Mouse (Mus musculus) inflammation-experienced regulatory T-cells, adult 6 months (primary cell): Measurements from ENCODE around the gene Capzb. TPM values are rescaled to one million over a fixed set of nuclear protein-coding genes. Genes with fewer than 3 reads are reported as not detected.
A peak's percentile ranks its signal among the peaks of the same experiment; 100 is the strongest.

Experiments used
- ATAC-seq: one replicate; pipeline ENCODE4 v1.8.0; 2017
- polyA plus RNA-seq, 3 experiments: library from polyadenylated mRNA; unstranded; fragments of 100-300 nt; shearing (Covaris generic); gene quantifications; one replicate each; pipeline ENCODE4 v1.2.1; 2017

Gene Capzb
- polyA plus RNA-seq, 3 experiments from 2014 or later, result 536 to 831 (median 607) TPM

- no peak for ATAC-seq
These were observed 12.7 kb upstream of the Capzb start for GRCm38 (mm10) chr4:139179731-139180625.

DNA sequence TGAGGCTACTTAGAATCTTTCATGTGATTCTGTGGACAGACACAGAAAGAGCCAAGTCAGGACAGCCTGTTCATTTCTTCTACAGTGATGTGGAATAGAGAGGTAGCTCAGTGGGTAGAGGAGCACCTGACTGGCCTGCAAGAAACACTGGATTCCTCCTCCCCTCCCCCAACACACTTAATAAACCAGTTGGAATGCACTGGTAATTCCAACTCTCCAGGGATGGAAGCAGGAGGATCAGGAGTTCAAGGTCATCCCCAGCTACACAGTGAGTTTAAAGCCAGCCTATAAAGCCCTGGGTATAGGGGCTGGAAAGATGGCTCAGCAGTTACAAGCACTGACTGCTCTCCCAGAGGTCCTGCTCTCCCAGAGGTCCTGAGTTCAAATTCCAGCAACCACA, 10.2 kb upstream of the Capzb start:
- ATAC-seq, result no peak

DNA sequence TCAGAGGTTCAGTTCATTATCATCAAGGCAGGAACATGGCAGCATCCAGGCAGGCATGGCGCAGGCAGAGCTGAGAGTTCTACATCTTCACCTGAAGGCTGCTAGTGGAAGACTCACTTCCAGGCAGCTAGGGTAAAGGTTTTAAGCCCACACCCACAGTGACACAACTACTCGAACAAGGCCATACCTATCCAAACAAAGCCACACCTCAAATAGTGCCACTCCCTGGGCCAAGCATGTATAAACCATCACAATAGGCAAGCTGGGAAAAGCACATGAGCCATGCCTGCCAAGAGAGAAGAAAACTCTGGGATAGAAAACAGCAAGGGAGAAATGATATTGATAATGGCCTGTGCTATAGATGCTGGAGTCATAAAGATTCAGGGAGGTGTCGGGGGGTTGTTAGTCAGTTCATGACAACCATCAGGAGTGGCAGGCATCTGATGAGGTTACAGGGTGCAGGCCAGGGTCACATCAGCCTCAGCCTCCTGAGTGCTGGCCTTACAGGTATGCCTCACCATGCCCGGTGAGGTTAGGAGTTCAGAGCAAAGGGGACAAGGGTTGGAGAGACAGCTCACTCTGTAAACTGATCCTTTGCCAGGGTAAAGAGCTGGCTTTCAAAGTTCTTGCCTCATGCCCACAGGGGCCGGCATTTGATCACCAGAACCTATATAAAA, 6.8 kb upstream of the Capzb start:
- ATAC-seq, result no peak

- no peak for ATAC-seq
These were observed 4.8 kb upstream of the Capzb start for GRCm38 (mm10) chr4:139187930-139188329.

DNA sequence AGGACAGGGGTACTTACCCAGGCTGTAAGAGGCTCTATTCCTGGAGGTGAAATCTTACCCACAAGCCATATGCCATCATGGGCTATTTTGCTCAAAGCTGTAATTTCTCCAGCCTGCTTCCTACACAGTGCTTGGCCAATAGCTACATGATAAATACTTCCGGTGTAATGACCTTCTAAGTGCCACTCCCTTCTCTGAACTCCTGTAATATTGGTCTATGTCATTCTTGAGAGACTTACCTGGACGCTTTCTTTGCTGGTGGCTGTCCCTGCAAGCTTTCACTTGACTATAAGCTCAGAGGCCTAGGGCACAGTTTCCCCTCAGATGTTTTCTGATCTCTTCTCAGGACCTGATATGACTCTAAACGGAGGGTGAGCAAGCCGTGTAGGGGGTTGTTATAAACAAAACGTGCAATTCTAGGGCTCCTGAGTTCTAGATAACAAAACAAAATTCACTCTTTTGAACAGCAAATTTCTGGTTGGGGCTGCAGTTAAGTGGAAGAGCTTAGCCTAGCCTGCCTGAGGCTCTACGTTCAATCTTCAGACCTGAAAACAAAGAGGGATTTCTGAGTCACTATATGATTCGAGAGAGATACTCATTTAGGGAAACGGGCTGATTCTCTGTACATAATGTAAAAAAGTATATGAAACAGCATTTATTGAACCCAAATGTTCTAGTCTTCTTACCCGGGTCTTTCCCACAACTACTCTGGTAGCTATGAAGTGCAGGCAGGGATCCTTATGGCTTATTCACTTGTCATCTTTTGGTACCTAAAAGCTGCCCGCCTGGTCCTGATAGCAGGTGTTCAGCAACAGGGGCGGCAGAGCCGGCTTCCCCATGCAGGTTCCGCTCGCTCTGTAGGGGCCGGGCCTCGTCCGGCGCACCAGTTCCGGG, 847 bp upstream of the Capzb start:
- no peak for ATAC-seq

DNA sequence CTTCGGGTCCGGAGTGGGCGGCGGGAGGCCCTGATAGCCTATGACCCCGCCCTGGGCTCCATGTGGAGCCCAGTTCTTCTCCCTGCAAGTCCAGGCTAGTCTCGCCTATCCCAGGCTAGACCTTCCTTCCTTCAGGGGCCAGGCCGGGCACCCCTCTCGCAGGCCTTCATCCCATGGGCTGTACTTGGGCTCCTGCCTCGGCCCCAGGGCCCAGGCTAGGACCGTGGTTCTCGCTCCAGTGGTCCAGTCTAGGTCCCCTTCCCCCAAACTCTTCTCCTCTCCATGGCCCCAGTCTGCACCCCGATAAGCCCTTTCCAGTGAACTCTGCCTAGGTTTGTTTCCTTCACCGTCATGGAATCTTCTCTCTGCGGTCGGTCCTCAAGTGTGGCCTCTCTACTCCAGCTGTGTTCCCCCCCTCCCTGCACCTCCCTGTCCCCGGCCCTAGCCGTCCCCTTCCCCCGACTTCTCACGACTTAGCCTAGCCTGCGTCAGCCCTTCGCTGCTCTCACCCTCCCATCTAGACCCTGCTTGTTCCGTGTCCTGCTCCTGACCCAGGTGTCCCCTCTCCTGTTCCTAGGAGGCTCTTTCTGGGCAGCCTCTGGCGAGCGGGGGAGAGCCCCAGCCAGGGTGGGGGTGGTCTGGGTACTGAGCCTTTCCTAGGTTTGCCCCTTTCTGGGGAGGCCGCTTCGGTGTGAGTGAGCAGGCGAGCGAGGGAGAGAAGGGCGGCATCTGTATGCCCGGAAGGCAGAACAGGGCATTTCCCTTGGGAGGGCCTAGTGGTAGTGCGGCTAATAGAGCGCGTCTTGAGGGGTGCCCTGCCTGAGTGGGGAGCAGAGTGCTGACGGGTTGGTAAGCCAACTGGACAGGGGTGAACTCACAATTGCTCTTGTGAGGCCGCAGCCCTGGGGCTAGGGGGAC, 736 bp downstream of the Capzb start:
- no peak for ATAC-seq

DNA sequence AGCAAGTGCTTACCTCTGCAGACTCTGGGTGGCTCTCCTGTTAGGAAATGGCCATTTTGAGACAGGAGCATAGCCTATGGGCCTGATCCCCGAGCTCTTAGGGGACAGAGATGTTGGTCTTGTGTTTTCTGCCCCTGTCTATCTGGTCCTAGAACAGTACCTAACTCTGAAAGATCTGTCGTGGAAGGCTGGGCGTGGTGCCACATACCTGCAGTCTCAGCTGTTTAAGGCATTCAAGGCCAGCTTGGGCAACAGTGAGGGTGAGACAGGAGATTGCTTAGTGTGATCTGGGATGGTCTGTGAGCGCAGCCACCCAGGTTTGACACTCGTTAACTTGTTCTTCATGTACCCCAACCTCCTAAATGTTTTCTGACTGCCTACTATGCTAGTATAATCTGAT, 2.4 kb downstream of the Capzb start:
- no peak for ATAC-seq

DNA sequence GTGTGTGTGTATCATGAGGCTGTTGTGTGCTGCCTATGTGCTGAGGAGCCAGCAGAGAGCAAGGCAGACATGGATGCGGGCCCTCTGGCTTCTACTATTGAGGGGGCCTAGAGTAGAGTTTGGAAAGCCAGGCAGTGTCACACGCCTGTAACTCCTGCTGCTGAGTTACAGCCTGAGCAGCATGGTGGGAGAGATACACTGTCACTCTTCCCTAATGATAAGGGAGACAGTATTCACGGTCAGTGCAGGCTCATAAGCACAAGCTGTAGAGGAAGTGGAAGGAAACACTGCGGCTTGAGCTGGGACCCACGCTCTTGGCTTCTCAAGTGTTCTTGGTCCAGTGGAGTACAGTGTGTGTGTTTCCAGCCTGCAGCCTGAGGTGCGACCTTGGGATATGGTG, 3.8 kb downstream of the Capzb start:
- no peak for ATAC-seq

GRCm38 (mm10) chr4:139196949-139197348, 4.2 kb downstream of the Capzb start:
- ATAC-seq, result no peak

DNA sequence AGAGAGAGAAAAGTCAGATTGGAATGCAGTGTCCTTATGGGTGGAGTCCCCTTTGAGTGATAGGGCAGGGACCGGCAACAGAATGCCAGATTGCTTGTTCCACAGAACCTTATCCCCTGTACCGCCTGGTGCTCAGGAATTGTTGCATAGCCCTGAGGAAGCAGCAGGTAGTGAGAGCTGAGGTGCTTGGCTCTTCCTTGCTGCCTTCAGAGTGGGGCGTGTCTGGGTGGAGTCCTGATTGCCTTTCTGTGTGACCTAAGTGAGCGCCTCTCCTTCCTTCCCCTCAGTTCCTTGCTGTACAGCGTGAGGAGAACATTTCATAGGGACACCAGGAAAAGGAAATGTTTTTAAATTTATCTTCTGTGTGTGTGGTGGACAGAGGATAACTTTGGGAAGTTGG, 4.8 kb downstream of the Capzb start:
- ATAC-seq, result no peak

DNA sequence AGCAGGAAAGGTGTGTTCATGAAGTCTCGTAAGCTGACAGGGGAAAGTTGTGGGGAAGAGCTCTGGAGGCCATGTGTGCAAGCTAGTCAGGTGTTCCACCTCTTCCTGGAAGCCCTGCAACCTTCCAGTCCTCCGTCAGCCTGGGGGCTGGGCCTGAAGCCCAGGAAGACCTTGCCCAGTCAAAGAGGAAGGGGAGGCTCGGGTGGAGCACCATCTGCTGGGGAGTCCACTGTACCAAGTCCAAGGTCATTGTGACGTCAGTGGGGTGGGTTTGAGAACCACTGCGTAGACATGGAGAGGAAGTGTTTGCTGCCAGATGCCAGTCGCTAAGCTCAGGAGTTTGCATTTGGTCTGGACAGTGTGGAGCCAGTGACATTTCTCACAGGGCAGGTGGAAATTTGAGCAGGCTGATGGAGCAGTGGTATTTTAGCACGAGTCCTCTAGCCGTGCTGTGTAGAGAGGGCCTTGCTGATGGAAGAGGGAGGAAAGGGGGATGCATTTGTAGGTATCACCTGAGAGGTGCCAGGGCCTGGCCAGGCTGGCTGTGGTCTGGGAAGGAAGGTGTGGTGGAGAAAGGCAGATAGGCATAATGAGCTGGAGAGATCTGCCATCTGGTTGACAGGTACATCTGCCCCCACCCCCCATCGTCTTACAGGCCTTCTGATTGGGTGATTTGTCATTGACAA, 5.4 kb downstream of the Capzb start:
- peak; percentile 11 for ATAC-seq

- ATAC-seq, result peak; percentile 57
These were observed 6.4 kb downstream of the Capzb start for GRCm38 (mm10) chr4:139199126-139199525.

GRCm38 (mm10) chr4:139199703-139200340, 7.1 kb downstream of the Capzb start:
- no peak for ATAC-seq

- ATAC-seq, result no peak
These were observed 8.2 kb downstream of the Capzb start for GRCm38 (mm10) chr4:139200946-139201345.

- ATAC-seq, result no peak
These were observed 9.9 kb downstream of the Capzb start for GRCm38 (mm10) chr4:139202556-139202955.

- peak; percentile 80 for ATAC-seq
These were observed 10.7 kb downstream of the Capzb start for GRCm38 (mm10) chr4:139203381-139203780.

GRCm38 (mm10) chr4:139205842-139206241, 13.1 kb downstream of the Capzb start:
- no peak for ATAC-seq

DNA sequence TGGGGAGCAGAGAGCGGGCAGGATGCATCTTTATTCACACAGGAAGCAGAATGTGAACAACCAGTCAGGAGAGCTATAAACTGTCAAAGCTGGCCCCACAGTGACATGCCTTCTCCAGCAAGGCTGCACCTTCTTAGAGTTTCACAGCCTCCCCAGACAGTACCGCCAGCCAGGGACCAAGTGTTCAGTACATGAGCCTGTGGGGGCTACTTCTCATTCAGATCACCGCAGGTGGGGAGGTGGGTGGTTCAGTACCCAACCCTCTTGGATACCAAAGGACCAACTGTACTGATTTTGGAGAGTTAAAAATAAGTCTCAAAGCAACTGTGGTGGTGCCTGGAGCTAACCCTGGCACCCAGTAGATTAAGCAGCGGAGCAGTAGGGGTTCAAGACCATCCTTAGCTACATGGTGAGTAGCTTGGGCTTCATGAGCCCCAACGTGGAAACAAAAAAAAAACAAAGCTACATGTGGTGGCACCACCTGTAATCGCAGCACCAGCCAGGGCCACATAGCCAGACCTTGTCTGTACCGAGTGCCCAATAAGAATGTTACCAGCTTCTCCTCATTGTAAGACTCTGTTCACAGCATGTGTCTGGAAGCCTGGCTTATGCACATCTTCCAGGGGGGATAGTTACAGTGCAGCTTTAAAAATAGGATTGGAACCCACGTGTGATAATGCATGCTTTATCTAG, 13.8 kb downstream of the Capzb start:
- ATAC-seq, result no peak

- ATAC-seq, result peak; percentile 30
These were observed 15.8 kb downstream of the Capzb start for GRCm38 (mm10) chr4:139208236-139209129.
